Mouse (Mus musculus): ENCODE results near the gene Spag8. TPM values are rescaled to one million over a fixed set of nuclear protein-coding genes. Genes with fewer than 3 reads are reported as not detected.
A peak's percentile ranks its signal among the peaks of the same experiment; 100 is the strongest.

Gene Spag8
- not detected for polyA plus RNA-seq (2017; shearing (Covaris generic))

GRCm38 (mm10) chr4:43653161-43654015 is at the start of gene Spag8:
Gene Spag8 (minus strand): TSS chr4:43653594.
- ATAC-seq = no peak

- no peak for ATAC-seq
These were observed 47.3 kb upstream of the Spag8 start, which contains the start of gene Olfr70 for GRCm38 (mm10) chr4:43700707-43701106. Gene Olfr70 (minus strand): TSS chr4:43700807.

- no peak for ATAC-seq
These were observed 43.2 kb upstream of the Spag8 start for GRCm38 (mm10) chr4:43696561-43696960.

- ATAC-seq = no peak
These were observed 41.9 kb upstream of the Spag8 start for GRCm38 (mm10) chr4:43695249-43695671.

- ATAC-seq = no peak
These were observed 41.2 kb upstream of the Spag8 start for GRCm38 (mm10) chr4:43694439-43695248.

GRCm38 (mm10) chr4:43693806-43694241 is 40.4 kb upstream of the Spag8 start:
- ATAC-seq = no peak

- ATAC-seq = no peak
These were observed 37.6 kb upstream of the Spag8 start for GRCm38 (mm10) chr4:43691026-43691425.

- no peak for ATAC-seq
These were observed 36.6 kb upstream of the Spag8 start for GRCm38 (mm10) chr4:43690021-43690420.

GRCm38 (mm10) chr4:43679416-43680043 is 26.1 kb upstream of the Spag8 start:
- no peak for ATAC-seq

GRCm38 (mm10) chr4:43678541-43678940 is 25.1 kb upstream of the Spag8 start:
- no peak for ATAC-seq

GRCm38 (mm10) chr4:43675608-43676007 is 22.2 kb upstream of the Spag8 start:
- no peak for ATAC-seq

GRCm38 (mm10) chr4:43674974-43675373 is 21.6 kb upstream of the Spag8 start:
- ATAC-seq = no peak

- no peak for ATAC-seq
These were observed 20.3 kb upstream of the Spag8 start for GRCm38 (mm10) chr4:43673703-43674102.

GRCm38 (mm10) chr4:43672070-43672469 is 18.7 kb upstream of the Spag8 start:
- no peak for ATAC-seq

GRCm38 (mm10) chr4:43669428-43669794 is 16.0 kb upstream of the Spag8 start:
- ATAC-seq = no peak

- peak; percentile 97 for ATAC-seq
These were observed 15.5 kb upstream of the Spag8 start, which contains the start of the genes Tmem8b and Fam221b for GRCm38 (mm10) chr4:43668782-43669427. Gene Tmem8b (plus strand): TSS chr4:43668971. Gene Fam221b (minus strand): TSS chr4:43669145.

- ATAC-seq = no peak
These were observed 13.0 kb upstream of the Spag8 start for GRCm38 (mm10) chr4:43666412-43666811.

- ATAC-seq = no peak
These were observed 3.8 kb upstream of the Spag8 start for GRCm38 (mm10) chr4:43657146-43657545.

- peak; percentile 96 for ATAC-seq
These were observed 3.1 kb upstream of the Spag8 start, which contains the start of gene Hint2 for GRCm38 (mm10) chr4:43656339-43657109. Gene Hint2 (minus strand): TSS chr4:43656466.

- ATAC-seq = peak; percentile 4
These were observed 2.4 kb upstream of the Spag8 start for GRCm38 (mm10) chr4:43655656-43656338.

GRCm38 (mm10) chr4:43652726-43653125 is 668 bp downstream of the Spag8 start:
- no peak for ATAC-seq
